Mouse (Mus musculus) cerebellum, adult 11 months (tissue): ENCODE measurements around the gene Pabpn1l.

Source experiments
- DNase-seq: peaks from one replicate; pipeline ENCODE4 v3.0.0; 2022

Gene Pabpn1l

DNA sequence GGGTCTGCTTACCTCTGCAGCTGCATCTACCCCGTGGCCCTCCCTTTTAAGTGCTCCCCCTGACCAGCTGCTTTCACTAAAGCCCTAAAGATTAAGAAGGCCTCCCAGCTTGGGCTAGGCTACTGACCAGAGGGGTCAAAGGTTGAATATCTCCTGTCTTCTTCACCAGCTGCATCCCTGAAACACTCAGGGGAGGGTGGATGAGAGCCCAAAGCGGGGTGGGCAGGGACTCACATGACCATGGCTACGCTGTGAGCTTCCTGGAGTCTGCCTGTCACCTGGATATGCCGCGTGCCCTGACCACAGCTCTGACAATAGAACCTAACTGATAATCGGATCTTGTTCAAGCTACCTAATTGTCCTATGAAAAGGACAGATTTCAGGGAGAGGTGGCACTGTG, at the start of gene Pabpn1l:
Gene Pabpn1l (minus strand): TSS at position 13 of the 400 bp plus-strand sequence.
- no peak for DNase-seq

DNA sequence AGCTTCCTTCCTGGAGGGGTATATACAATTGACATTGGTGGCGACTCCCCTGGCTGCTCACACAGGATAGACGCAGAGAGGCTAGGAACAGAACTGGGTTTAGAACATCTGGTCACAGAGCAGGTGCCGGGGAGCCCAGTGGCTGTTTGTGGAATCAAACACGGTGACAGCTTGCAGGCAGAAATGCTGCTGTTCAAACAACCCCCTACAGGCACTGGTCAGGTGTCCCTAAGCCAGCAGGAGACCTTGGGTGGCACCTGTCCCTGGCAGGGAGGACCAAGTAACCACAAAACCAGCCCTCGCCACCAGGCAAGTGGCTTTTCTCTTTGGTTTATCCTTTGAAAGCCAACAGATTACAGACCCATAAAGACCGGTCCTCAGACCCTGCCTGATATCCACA, 49.4 kb upstream of the Pabpn1l start:
- DNase-seq, result no peak

DNA sequence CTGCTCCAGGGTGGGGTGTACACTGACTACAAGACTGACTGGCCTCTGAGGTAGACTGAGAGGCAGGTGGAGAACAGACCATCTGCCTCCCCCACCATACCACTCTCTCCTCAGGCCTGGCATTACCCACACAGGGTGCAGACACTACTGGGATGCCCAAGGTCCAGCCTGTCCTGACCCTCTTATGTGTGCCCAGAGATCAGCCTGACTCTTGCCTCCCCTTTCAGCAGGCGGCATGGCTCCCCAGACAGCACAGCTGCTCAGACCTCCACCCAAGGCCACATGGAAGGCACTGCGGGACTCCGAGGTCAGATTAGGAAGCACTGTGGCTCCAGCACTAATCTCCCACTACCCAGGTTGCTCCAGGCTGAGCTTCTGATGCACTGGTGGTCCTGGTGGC, 48.2 kb upstream of the Pabpn1l start:
- DNase-seq, result no peak

DNA sequence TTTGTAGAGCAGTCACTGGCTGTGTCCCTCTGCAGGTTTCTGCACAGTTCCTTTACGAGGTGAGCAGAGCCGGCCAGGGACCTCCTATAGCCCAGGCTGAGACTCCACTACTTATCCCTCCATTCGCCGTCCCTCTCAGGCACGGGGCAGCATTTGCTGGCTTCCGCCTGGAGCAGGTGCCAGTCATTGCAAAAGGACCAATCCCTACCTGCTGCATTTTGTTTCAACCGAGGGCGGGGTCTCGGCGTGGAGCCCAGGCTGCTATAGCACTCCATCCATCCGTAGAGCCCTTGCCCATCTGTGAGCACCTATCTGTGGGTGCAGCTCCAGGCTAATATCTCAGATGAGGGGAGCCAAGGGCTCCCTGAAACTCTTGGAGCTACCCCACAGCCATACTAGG, 47.5 kb upstream of the Pabpn1l start:
- no peak for DNase-seq

DNA sequence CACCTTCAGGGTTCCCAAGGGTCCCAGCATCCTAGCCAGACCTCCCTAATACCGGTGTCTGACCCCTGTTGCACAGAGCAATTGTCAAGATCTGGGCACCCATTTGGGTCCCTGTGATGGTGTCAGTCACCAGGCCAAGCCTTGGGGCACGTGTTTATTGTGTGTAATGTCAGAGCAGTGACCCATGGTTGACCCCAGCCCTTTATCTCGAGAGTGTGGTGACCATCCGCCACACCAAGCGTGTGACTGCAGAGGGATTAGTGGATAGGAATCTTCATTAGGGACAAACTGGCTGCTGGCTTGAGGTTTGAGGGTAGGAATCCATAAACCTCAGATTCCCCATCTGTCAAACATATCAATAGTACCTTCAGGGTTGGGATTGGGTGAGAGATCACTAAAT, 46.8 kb upstream of the Pabpn1l start:
- no peak for DNase-seq

DNA sequence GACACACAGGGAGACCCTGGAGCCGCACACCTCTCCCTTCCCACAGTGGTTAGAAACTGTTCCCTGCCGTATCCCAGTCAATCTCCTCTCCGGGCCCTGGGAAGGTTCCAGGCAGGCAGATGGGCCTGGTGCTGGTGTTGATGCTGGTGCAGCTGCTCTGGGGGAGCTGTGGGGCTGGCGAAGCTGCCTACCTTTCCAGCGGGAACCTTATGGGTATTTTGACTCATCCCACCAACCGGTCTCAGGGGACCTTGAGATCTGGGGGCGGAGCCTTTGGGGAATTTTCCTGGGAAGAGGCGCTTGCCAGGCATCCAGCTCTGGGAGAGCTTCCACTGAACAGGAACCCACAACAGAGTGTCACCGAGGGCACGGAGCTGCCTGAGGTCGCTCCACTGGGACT, 45.3 kb upstream of the Pabpn1l start:
- no peak for DNase-seq

DNA sequence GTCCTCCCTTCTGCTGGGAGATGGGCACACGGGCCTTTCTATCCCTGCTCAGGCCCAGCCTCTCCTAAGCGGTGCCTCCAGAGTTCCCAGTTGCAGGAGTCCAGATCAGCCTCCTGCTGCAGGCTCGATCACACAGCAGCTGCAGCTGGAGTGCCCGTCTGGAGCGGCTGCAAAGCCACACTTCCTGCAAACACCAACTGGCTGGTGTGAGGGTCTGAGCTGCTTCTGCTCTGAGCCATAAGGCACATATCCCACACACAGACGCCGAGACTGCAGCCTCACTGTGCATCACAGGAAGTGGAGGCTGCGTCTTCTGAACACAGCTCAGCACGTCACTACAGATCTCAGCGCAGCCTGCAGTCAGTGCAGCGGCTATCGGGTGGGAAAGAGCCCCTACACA, 44.3 kb upstream of the Pabpn1l start:
- no peak for DNase-seq

DNA sequence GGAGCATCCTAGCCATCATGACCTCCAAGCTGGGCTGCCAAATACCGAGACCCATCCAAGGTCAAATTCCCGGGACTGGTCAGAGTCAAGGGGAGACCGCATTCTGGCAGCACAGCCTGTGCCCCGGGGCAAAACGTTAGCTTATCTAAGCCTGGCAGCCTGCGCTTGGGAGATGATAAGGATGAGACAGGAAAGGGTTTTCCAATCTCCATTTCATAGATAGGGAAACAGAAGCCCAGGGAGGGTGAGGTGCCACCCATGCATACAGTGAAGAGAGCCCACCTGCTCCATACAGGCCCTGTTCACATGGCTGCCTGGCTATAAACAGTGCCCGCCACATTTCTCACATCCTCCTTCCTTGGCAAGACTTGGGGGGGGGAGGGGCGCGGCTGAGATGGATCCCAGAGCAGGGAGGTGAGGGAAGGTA, 43.8 kb upstream of the Pabpn1l start:
- no peak for DNase-seq

DNA sequence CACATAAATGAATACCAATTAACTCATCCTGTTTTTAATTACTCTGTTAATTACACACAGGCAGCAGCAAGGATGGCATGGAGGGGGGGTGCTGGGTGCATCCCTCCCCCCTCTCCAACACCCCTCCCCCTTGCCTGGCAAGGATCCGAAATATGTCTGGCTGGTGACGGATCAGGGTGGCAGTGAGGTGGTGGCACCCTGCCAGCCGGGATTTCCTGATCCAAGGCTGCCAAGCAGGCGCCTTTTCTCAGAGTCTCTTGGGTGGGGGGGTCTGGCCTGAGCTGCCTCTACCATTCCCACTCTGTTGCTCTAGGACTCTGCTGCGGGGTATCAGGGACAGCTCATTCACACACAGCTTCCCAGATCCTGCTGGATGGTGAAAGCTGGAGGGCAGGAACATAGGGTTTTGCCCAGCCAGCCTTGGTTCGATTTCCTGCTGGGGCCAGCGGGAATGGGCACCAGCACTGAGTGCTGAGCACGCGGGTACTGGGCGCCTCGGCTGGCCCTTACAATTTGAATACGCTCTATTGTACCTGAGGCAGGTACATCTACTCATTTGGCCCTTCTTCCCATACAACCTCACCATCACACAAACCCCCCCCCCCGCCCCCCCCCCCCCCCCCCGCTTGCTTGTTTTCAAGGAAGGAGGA, 43.3 kb upstream of the Pabpn1l start:
- DNase-seq, result peak; percentile 63

DNA sequence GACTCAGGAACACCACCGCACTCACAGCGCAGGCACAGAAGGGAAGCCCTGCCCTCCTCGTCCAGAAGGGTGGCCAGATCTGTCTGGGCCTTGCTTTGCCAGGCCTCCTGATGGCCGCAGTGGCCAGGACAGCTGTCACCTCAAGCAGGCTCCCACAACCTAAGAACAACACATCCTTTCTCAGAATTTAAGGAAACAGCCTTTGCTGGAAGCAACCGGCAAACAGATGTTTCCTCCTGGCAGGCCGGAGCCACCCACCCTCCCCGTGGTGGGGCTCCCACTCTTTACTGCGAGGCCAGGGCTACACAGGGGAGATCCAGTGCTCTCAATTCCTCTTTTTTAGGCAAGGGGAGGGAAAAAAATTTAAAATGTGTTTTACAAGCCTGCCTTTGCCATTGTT, 42.7 kb upstream of the Pabpn1l start:
- peak; percentile 68 for DNase-seq

DNA sequence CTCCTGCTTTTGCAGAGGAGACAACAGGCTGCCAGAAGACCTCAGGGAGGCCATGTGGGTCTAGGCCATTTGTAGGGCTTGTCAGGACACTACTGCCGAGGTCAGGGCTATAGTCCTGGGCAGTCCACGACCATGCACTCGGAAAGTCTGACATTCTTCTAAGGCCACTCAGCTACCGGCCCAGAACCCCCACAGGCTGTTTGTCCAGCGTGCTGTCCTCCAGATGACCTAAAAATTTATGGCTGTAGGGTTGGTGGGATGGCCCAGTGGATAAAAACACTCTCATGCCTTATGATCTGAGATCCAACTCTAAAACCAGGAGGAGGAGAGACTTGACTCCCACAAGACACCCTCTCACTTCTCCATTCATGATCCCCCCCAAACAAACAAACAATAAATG, 41.1 kb upstream of the Pabpn1l start:
- DNase-seq, result no peak

DNA sequence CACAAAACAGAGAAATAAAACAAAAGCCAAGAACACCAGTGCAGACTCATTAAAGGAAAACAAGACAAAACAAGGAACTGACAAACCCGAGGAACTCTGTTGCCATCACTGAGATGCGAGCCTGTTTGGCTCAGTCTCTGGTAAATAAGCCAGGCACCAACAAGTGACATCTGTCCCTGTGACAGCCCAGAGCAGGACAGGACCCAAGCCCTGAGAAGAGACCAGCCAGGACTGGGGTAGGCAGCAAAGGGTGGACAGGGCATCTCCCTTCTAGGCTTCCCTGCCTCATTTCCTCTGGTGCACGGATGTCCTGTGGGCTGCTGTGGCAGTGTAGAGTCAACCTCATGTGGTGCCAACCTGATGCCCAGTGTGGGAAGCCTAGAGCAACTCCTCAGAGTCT, 40.6 kb upstream of the Pabpn1l start:
- DNase-seq, result no peak

DNA sequence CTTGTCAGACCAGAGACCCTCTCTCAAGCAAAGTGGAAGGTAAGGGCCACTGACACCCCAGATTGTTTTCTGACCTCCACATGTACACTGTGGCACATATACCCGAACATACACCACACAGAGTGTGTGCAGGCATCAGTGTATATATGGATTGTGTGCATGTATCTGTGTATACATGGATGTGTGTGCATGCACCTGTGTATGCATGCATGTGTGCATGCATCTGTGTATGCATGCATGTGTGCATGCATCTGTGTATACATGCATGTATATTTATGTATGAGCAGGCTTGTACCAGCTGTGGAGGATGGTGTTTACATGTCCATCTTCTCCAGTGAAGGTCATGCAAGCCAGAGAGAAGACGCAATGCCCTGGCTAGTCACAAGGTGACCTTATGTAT, 39.4 kb upstream of the Pabpn1l start:
- DNase-seq, result no peak

DNA sequence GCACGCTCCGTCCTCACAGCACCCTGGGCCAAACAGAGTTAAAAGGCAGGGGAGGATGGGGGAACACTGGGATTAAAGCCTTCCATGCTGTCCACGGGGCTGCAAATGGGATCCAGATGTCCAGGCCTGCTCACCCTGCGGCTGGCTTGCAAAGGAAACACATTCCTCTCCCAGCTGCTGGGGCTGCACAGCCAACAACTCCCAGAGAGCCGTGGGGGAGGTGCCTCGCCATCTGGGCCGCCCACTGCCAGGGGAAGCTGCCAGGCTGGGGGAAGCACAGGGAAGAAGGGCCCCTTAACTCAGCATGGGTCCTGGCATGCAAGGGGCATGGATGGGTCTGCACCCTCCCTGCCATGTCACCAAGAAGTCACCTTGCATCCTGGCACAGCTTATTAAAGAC, 38.6 kb upstream of the Pabpn1l start:
- DNase-seq, result no peak

DNA sequence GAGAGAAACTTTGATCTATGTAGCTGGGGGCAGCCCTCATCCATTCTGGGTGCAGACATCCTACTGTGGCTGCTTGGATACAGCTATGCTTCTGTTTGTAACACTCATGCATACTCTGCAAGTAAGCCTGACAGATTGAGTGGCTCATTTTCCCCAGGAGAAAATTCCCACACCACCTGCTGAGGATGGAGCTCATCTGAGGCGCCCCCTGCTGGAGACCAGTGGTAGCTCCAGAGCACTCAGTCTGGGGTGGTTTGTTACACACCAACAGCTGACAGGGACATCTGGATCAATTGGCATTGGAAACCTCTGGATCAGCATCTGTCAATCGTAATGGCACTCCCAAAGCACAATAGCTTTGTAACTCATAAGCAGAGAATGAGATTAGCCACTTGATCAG, 37.5 kb upstream of the Pabpn1l start:
- no peak for DNase-seq

DNA sequence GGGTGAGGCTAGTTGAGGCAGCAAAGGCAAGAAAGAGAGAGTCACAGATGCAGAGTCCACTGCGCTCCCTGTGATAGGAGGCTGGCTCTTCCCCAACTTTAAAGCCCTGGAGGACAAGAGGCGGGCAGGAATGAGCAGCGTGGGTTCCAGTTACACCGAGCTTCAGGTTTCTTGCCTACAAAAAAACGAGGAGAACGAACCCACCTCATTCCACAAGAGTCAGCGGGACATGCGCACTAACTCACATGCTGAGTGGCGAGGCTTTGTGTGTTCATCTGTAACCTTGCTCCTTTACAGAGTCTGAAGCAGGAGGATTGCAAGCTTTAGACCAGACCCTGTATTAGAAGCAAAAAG, 36.2 kb upstream of the Pabpn1l start:
- DNase-seq, result no peak

DNA sequence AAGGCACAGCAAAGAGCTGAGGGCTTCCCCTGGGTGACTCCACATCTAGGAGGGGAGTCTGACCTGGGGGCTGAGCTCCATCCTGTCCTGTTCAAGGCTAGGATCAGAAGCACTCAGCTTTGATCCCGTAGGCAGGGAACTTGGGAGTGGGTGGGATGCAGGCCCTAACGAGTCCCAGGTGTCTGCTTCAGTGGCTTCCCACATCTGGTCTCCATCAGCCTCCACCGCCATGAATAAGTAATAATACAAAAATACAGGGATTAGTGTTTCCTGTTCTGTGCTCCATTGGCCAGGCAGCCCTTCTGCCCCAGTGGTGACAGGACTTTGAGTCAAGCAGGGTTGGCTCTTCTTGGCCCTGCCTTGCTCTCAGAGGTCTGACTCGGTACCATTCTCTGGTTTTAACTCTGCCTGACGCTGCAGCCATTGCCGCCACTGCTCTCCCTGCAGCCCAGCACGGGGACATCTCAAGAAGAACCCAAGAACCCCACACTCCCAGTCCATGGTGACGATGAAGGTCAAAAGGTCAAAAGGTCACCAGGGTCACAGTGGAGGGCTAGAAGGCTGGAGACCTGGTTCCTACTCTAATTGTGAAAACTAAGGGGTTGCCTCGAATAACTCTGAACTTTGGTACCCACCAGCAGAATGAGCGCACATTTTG, 35.7 kb upstream of the Pabpn1l start:
- no peak for DNase-seq

DNA sequence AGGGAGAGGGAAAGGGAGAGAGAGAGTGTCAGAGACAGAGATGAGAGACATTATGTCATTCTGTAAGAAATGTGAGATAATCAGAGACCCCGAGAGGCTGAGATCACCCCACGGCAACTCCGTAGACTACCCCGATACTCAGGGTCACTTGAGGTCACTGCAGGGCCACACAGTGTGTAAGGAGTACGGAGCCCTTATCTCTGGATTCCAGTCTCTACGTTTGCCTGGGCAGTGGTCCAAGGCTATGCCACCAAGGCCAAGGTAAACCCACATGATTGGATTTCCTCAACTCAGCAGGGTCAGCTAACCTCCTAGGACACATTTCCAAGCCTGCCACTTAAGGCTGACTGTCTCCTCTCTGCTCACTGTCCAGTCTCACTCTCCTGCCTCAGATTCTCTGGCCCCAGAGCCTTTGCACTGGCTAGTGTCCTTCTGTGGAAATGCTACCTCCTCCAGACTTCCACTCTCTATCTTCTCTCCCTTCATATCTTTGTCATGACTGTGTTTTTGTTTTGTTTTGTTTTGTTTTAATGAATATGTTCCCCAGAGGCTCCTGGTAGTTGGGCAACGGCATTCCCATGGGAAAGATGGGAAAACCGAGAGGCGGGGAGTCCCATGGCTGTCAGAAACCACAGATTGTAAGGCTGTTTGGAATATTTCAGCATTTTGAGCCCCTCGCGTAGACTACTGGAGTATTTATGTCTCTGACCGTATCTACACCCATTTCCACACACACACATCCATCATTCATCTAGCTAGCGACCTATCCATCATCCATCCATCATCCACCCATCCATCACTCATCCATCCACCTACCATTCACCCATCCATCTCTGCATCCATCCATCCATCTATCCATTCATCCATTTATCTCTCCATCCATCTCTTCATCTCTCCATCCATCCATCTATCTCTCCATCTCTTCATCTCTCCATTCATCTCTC, 33.8 kb upstream of the Pabpn1l start:
- no peak for DNase-seq

DNA sequence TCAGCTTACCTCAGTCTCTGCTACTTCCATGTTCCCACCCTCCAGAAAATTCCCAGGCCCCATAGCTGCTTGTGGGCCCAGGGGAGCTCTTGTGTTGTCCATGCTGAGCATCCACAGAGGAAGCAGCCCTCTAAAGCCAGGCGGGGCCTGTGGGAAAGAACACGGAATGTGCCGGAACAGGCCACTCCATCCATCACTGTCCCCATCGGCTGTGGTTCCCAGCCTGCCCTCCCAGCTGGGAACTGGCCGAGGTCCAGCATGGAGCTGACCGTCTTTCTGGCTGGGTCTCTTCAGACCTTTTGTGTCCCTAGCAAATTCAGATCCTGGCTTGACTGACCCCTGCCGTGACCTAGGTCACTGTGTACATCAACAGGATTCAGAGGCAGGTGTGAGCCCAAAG, 32.2 kb upstream of the Pabpn1l start:
- DNase-seq, result no peak

DNA sequence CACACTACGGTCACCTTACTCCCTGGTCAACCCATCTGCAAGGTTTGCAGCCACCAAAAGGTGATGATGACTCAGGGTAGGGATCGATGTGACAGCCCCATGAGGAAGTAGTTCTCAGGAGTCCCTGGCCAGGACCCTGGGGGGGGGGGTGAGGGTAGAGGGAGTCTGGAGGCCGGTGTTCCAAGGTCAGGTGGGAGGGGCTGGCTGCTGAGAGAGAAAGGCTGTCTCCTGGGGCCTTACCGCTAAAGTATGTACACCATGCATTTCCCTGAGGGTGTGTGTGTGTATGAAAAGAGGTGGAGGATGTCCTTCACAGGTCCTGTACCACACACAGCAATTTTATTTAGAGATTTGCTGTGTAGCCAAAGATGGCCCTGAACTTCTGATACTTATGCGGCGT, 30.1 kb upstream of the Pabpn1l start:
- DNase-seq, result no peak

DNA sequence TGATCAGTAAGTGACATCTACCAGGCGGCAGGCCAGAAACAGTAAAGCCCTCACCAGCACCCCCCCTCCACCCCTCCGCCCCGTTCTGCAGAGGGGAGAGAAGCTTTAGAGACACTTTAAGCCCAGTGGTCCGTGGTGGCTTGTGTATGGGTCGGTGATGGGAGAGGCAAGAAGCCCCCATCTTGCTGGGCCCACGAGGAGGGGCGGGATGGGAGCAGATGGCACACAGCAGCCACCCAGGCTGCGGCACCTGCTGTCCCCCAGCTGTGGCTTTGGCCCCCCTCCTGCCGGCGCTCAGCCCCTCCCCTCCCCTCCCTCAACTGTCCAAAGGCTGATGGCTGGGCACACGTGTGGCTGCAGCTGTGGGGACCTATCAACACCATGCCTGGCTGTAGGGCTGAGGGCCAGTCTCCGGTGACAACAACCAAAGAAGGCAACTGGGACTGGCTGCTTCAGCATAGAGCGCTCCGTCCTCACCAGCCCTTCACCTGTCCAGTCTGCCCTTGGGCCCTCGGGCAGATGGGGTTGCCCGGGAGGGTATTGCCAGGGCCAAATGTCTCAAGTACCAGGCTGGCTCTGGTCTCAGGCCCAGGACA, 28.9 kb upstream of the Pabpn1l start:
- no peak for DNase-seq

DNA sequence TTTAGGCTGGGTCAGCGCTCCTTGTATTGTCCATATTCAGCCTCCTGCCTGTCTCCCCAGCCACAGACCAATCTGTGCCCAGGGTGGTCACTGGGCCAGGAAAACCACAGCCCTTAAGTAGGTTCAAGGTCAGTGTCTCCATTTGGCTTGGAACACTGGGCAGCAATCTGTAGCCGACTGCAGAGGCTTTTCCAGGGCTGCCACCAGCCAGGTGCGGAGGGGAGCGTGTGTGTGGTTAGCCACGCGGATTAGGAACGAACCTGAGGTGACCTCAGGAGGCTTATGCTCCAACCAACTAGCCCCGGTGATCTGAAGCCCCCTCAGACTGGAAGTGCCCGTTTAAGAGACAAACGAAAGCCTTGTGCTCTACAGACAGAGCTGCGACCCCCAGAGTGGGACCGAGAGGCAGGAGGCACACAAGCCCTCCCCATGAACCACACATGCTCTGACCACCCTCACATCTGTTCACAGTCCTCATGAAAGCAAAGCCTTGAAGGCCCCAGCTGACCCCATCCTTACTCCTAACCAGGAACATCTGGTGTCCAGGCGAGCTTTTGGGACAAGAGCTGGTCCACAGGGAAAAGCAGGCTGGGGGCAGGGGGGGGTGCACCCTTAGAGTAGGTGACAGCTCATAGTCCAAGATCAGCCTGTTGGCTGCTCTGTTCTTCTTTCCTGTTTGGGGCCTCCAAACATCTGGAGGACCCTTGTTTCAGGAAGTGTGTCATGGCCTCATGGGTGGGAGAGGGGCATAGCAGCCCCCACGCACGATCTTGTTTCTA, 25.8 kb upstream of the Pabpn1l start:
- no peak for DNase-seq

DNA sequence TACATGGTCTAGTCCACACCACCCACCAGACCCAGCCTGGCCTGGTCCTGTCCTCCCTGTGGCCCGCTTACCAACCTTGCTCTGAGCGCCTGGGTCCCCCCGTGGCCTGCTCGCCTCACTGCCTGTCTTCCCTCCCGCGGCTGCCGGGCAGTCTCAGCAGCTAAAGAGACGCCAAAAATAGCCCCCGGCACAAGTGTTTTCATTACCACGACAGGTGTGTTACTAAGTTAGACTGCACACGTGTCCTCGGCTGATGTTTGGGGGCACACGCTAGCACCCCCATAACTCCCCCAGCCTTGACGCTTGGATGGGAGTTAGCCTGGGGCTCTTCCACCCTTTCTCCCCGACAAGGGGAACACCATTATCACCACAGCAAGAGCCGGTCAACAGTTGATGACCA, 23.8 kb upstream of the Pabpn1l start:
- no peak for DNase-seq
